Mouse (Mus musculus): ENCODE data around the gene Efcab3.

The Efcab3 gene

DNA sequence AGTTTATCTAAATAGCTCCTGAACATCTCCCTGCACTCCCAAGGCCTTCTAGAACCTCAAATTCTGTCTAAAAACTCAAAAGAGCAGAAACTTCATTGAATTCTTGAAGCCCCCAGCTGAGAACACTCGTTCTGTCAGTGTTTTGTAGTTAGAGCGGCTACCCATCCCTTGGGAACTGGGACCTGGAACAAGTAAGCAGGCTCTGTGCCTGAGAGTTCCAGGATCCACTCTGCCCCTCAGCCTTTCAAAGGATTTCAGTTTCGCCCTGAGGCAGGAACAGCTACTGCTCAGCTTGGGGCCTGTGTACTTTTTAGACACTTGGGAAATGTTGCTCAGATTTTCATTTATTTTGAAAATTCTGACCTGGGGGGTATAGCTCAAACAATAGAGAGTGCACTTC is 83.2 kb downstream of the Efcab3 start, which contains the start of gene Gm10842:
Gene Gm10842, plus strand, starts transcription at position 301 of the 400 bp plus-strand sequence.
- DNase-seq (ENCODE audit: low spot score): no peak

DNA sequence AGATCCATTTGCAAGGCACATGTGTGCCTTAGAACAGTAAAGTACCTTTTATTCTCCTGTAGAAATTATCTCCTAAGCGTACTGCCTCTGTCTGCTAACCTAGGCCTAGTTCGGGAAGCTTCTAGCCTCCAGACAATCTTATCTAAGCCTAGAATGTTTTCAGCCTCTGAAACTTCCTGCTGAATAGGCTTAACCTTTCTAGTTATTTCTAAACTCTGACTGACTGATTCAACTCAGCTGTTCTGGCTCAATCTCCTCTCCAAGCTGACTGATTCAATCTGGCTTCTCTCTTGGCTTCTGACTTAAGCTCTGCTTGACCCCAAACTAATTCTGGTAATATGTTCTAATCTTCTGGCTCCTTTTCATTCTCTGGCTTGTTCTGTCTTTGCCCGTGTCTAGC is 86.0 kb downstream of the Efcab3 start:
- no peak for DNase-seq (ENCODE audit: low spot score)

DNA sequence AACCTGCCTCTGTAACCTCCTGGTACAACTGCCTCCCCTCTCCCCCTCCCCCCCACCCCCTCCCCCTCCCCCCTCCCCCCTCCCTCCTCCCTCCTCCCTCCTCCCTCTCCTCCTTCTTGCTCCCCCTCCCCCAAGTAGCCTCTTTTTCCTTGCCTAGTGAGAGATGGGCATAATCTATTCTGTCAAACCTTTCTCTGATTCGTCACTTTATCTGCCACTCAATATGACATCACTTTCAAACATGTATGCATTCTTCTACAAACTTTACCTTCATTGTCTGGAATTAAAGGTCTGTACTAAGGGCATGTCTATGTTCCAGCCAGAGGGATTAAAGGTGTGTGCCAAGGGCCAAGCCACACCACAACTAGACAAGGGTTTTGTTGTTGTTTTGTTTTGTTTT is 86.4 kb downstream of the Efcab3 start:
- DNase-seq (ENCODE audit: low spot score): no peak

DNA sequence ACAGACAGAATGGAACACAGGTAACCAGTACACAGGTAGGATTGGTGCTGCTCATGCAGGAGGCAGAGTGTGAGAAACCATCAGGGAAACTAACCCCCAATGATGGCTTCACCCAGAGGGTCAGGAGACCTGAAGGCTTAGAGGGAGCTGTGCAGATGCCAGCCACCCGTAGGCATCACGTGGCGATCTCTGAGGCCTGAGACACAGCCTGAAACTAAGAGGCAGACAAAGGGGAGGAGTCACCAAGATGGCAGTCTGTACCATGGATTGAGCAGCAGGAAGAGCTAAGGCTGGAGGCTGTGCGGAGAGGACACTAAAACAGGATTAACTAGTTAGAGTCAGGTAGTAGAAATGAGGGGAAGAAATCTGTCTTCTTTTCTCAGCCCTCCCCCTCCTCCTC is 87.3 kb downstream of the Efcab3 start:
- DNase-seq (ENCODE audit: low spot score): no peak

DNA sequence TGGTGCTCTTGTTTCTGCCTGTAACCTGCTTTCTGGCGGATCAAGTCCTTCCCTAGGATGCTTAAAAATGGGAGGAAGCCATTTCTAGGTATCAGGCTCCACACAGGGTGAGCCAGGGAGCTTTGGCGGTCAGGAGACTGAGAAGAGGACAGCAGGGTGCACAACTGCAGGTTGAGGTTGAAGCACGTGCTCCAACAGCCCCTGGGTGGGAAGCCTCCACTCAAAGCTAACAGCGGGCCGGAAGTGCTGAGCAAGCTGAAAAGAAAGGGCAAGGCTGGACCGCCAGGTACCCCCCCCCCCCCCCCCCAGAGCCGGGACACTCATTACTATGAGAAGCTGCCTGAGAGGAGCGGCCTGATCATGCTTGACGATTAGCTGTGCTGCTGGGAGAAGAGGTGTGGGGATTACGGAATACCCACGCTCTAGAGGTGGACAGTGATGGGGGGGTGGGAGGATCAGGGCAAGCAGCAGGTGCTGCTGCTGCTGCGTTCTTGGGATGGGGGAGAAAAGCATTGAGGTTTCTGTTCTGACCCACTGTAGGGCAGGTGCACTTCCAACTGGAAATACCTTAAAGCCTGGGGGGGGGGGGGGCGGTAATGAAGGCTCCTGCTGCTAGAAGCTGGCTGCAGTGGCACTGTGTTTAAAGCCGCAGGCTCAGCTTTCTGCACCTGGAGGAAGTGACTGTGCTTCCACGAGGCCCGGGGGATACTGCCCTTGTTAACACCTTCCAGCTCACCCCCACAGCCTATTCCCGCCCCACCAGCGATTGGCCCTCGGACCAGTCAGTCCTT is 88.0 kb downstream of the Efcab3 start:
- no peak for DNase-seq (ENCODE audit: low spot score)

DNA sequence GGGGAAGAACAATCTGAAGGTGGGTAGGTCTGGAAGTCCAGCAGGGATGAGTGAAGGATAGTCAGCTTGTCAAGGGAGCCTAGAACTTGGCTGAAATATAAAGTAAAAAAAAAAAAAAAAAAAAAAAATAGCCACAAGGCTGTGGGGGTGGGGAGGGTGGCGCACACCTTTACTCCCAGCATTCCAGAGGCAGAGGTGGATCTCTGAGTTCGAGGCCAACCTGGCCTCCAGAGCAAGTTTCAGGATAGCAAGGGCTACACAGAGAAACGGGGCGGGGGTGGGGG is 88.6 kb downstream of the Efcab3 start:
- DNase-seq (ENCODE audit: low spot score): no peak

DNA sequence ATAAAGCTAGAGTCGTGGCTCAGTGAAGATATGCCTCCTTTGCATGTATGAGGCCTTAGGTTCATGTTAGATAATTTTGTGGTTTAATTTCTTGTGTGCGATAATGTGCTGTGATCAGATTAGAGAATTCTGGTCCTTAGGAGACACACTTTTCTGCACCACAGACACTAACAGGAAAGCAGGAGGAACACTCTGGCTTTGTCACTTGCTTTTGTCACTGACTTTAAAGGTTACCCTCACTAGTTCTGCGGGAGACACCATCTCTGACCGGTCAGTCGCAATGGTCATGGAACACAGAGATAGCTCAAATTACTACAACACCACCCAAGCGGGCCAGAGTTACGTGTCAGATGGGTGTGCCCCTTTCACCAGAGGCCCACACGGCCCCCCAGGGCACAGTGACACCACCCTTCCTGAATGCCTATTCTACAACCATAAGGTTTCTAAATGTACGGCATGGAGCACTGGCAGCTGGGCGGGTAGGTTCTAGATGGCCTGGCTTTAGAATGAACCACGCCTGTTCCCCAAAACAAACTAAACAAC is 89.0 kb downstream of the Efcab3 start:
- no peak for DNase-seq (ENCODE audit: low spot score)

DNA sequence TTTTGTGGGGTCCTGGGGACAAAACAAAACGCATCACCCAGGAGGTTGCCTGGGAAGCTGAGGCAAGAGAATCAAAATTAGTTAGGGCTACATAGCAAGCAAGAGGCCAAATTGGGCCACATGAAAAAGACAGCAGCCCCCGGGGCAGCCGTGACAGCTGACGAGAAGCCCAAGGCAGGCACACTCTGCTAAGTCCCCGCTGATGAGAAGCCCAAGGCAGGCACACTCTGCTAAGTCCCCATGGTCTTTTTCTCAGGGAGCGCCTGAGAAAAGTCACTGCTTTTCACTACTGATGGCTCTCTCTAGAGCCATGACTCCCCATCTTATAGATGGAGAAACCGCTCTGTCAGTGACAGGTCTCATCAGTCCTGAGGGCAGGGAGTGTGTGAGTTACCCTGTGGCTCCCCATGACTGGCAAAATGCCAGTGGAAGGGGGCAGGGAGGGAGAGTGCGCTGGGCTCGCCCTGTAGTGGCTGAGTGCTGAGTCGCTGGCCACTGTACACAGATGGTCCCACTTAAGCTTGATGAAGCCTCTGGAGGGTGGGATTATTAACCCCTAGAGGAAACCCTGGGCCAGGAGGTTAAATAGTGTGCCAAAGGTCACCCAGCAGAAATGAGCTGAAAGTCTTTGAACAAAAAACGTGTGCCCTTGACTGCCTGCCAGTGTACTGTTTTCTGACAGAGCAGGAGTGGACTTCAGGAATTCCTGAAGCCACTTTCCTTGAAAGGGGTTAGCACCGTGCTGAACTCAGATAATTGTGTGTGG is 89.9 kb downstream of the Efcab3 start:
- DNase-seq (ENCODE audit: low spot score): peak; percentile 21

DNA sequence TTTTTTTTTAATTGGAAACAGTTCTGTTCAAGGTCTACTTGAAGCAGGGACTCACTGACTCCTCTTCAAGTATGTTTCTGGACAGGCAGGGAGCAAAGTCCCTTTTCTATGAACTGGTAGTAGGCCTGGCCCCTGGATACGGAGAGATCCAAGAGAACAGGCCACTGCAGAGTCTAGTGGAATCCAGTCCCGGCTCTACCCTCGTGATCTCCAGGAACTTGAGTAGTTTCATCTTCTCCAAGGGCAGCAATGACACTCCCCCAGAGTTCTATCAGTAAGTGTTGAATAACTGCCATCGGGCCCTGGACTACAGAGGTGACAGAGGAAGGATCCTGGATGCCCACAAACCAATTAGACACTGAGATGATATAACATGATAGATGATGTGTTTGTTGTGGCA is 92.5 kb downstream of the Efcab3 start:
- no peak for DNase-seq (ENCODE audit: low spot score)

DNA sequence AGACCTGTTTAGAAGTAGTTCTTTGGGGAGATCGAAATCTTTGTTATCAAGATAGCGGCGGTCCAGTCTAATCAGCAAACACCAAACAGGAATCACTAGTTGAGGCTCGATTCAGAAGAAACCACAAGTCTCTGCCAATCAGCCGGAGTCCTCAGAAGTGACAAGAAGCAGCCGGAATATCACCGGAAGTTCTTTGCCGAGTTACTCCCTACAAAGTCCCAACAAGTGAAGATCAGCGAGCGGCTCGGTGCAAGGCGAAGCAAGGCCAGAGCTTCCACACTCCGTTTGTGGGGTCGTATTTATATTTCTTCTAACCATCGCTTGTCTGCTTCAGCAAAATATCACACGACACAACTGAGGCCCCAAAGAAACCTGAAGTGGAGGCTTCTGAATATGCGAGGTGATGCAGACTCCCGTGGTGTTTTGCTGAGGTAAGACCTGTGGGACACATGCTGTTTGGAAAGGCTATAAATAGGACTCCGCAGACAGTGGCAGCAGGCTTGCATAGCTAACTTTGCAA is 93.4 kb downstream of the Efcab3 start:
- no peak for DNase-seq (ENCODE audit: low spot score)

DNA sequence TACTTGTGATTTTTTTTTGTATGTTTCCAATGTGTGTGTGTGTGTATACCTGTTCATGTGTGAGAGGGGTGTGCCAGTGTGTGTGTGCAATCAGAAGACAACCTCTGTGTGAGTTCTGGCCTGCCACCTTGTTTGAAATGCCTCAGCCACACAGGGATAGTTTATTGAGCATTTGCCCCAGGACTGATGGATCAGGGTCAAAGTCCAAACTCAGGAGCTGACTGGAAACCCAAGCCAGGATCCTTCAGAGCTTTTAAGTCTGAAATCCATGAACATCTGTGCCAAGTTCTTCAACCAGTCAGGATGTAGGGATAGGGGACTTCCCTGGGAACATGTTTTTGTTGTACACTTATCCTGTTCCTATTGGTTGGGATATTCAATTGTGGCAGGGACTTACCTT is 94.7 kb downstream of the Efcab3 start:
- no peak for DNase-seq (ENCODE audit: low spot score)

DNA sequence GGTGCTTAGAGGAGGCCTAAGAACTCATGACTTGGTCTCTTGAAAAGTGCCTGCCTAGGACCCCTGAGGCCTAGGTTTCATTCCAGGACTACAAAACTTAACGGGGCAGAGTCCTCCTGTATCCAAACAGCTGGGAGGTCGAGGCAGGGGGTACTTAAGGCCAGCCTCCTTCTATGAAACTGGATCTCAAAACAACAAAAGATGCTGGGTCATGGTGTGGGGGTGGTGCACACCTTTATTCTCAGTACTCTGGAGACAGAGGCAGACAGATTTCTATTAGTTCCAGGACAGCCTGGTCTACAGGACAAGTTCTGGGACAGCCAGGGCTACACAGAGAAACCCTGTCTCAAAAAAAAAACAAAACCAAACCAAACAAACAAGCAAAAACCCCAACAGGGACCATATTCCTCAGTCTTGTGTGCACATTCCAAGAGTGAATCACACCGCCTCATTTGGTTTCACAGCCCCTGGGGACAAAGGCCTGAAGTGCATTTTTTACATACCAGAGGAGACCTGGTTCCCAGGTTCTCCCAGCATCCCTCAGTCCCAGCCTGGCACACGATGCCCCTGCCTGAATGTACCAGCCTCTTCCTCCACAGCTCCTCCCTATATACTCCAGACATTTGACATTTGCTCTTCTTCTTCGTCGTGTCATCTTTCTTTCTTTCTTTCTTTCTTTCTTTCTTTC is 96.4 kb downstream of the Efcab3 start:
- DNase-seq (ENCODE audit: low spot score): peak; percentile 6

DNA sequence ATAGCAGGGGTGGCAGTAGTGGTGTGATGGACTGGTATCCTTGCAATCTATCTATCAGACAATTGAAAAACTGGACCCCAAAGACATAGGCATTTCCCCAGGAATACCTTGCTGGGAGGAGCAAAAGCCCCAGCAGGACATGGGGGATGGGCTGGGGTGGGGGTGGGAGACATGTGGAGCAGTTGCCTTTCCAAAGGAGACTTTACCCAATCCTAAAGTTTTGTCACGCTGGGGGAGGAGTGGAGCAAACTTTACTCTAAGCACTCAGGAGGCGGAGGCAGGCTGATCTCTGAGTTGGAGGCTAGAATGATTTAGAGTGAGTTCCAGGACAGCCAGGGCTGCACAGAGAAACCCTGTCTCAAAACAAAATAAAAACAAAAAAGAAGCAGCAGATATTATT is 98.0 kb downstream of the Efcab3 start:
- DNase-seq (ENCODE audit: low spot score): no peak

DNA sequence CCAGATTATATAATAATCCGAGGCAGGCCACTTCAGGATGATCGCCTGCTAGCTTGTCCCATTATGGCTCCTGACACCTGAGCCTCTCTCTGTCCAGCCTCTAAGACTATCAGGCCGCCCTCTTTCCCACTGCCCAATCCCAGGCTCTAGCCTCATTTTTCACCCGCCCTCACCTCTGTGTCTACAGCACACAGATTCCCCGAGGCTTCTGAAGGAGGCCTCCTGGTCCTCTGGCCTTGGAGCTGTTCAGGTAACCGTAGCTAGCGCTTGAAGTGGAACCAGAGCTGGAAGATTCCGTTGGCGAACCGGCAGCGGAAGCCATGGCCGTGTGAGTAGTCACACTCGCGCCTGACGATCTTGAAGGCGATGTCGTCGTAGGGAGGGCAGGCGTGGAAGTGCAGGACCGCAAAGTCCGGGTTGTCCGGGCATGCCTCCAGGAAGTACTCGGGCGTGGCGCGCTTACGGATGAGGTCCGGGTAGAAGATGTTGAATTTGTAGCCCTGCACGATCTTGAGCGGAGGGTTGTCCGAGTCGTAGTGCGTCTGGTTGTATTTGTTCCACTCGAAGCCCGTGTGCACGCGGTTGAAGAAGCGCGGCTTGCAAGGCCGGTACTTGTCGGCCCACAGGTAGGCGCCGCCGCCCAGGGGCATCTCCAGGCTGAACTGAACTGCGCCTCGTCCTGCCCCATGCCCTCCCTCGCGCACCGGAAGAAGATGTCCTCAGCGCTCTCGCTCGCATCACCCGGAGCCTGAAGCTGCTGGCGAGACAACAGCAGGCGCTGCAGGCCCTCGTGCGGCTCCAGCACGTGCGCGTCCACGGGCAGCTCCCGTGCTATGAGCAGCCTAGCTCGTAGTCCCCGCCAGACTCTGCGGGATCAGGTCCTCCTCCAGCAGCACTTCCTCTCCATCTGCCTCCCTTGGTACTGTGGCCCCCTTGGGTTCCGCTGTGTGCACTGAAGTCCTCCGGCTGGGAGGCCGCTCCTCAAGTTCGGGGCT is 101.4 kb downstream of the Efcab3 start:
- no peak for DNase-seq (ENCODE audit: low spot score)

DNA sequence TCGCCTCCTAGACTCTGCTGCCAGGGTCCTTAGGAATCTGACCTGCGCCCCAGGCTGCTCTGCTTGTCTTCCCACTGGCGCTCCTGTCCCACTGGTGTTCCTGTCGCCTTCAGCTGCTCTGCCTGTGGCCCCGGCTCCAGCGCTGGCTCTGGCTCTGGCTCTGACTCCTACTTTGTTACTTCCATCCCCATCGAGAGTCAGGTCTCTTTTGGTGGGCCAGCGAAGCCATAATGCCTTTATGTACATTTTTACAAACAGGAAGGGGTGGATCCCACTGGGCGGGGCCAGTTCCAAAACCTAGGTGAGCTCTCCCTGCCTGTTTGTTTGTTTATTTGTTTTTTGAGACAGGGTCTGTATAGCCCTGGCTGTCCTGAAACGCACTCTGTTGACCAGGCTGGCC is 103.4 kb downstream of the Efcab3 start:
- DNase-seq (ENCODE audit: low spot score): no peak

Data from lung, postnatal 25 days (tissue).